24 mouse cellular contexts compared by ENCODE assay signal in genomic region chr4:41352758-41353157, GRCm38 (mm10). TPM values are rescaled to one million over a fixed set of nuclear protein-coding genes. Genes with fewer than 3 reads are reported as not detected.
DNase-seq lines count a peak whose midpoint lies in the region; ATAC-seq and TF ChIP-seq lines count a peak whose summit lies in the region.
"Had no signal": no experiment of that assay in that cellular context is flagged by ENCODE, and none has a peak within 500 bp of the region (broad histone marks: within the 10 kb centered on the region; RNA-seq: fewer than 3 reads in every experiment).

No protein-coding gene starts in this region.

- 43% methylated on average over 4 of the region's 4 CpGs for WGBS in liver, embryonic 14.5 days (ENCODE audit: insufficient replicate concordance)

- H3K4me1 ChIP-seq in liver, embryonic 14.5 days (replicated peaks; ENCODE audit: control insufficient read depth in 2 of 2, insufficient read depth in 2 of 2, low read length in 1 of 2) = peaks cover 13 to 14% of the 10 kb centered on the region in 2 experiments

- peak; percentile 57 for ATAC-seq in liver, embryonic 14.5 days (ENCODE audit: insufficient read depth)
- ATAC-seq in megakaryocyte, adult 5-6 weeks (ENCODE audit: poor library complexity, severe bottlenecking) = no peak
- no peak for ATAC-seq in cerebellum, adult (ENCODE audit: insufficient number of reproducible peaks, low FRiP score, low TSS enrichment)
- ATAC-seq: CD4-positive, CD25-positive, alpha-beta regulatory T cell, adult 4 months; forebrain, embryonic 14.5 days; midbrain, embryonic 15.5 days had no signal

- DNase-seq in spleen, adult 12 weeks (ENCODE audit: low spot score) = peak; percentile 13
- no peak for DNase-seq in spleen, adult 18-20 months
- DNase-seq in c-Kit-positive CD71-positive TER-119-negative erythroid progenitor cells, embryonic 14.5 days (ENCODE audit: low read depth) = peak; percentile 40
- peak in 2 of 3 experiments; percentile 55 to 58 for DNase-seq in liver, embryonic 14.5 days (ENCODE audit: low read depth in 3 of 3, low spot score in 3 of 3)
- no peak for DNase-seq in kidney, postnatal 10 days
- no peak for DNase-seq in left cerebral cortex, postnatal 4 days
- DNase-seq: cerebellum, adult 18-20 months; cerebellum, postnatal 14 days; gastrocnemius, postnatal 10 days; heart, adult 11 months; kidney, adult 2 months; kidney, postnatal 36 days had no signal

- TF ChIP-seq EP300 in liver, embryonic 14.5 days (IDR thresholded peaks at IDR 0.05; ENCODE audit: low read depth) = peak; percentile 66

- H3K9me3 ChIP-seq in liver, embryonic 14.5 days (ENCODE audit: control insufficient read depth, low read length) = no peaks in the 10 kb centered on the region
- H3K9me3 ChIP-seq: embryonic facial prominence, embryonic 12.5 days; hindbrain, embryonic 15.5 days; lung, embryonic 15.5 days; midbrain, embryonic 15.5 days; neural tube, embryonic 13.5 days had no signal

- no peak overlapping the region for H3K4me3 ChIP-seq in liver, embryonic 14.5 days (ENCODE audit: insufficient read depth in 1 of 2, low read depth in 2 of 2, low read length in 2 of 2)
- H3K4me3 ChIP-seq: embryonic facial prominence, embryonic 12.5 days; erythroblast, embryonic 14.5 days; hindbrain, embryonic 15.5 days; lung, embryonic 15.5 days; midbrain, embryonic 15.5 days; myocyte; neural tube, embryonic 13.5 days had no signal

- no peak for TF ChIP-seq CTCF in liver, embryonic 14.5 days (IDR thresholded peaks at IDR 0.05; ENCODE audit: low read depth)

- no peak overlapping the region for H3K9ac ChIP-seq in liver, embryonic 14.5 days (replicated peaks)
- H3K9ac ChIP-seq: embryonic facial prominence, embryonic 12.5 days; hindbrain, embryonic 15.5 days; lung, embryonic 15.5 days; midbrain, embryonic 15.5 days; neural tube, embryonic 13.5 days had no signal

- no peak overlapping the region; the same call in 1 of the 2 replicates for H3K4me2 ChIP-seq in liver, embryonic 14.5 days (ENCODE audit: low read depth)
- H3K4me2 ChIP-seq: embryonic facial prominence, embryonic 12.5 days; heart, embryonic 11.5 days; hindbrain, embryonic 15.5 days; lung, embryonic 15.5 days; midbrain, embryonic 15.5 days; neural tube, embryonic 13.5 days had no signal

- peak overlapping the region; percentile 19 for H3K27ac ChIP-seq in liver, embryonic 14.5 days
- H3K27ac ChIP-seq: embryonic facial prominence, embryonic 12.5 days; hindbrain, embryonic 15.5 days; lung, embryonic 15.5 days; midbrain, embryonic 15.5 days; neural tube, embryonic 13.5 days had no signal

- intact Hi-C loops in left cerebral cortex, postnatal 4 days (cut with DNase I) = no loop called here

- H3K27me3 ChIP-seq in liver, embryonic 14.5 days (ENCODE audit: control insufficient read depth, insufficient read depth, low read length) = no peaks in the 10 kb centered on the region
- H3K27me3 ChIP-seq: embryonic facial prominence, embryonic 12.5 days; hindbrain, embryonic 15.5 days; lung, embryonic 15.5 days; midbrain, embryonic 15.5 days; neural tube, embryonic 13.5 days had no signal

- no peaks in the 10 kb centered on the region for H3K36me3 ChIP-seq in liver, embryonic 14.5 days (replicated peaks; ENCODE audit: control insufficient read depth, insufficient read depth, low read depth)
- H3K36me3 ChIP-seq: hindbrain, embryonic 15.5 days; midbrain, embryonic 15.5 days had no signal

RNA-seq across cellular contexts. Expression of gene Ubap1, which starts 4.0 kb away (rescaled TPM):
- polyA plus RNA-seq in liver, embryonic 14.5 days (2012; rRNA removed) = 12.4 and 16.9 TPM in 2 replicates
- polyA plus RNA-seq in liver, embryonic 14.5 days (2014; fragmentation: Nextera tagmentation; extraction: Ambion mirVana) = 21.4 and 24.4 TPM in 2 replicates
- total RNA-seq in megakaryocyte, adult 5-6 weeks (2015) = 49.9 and 51.2 TPM in 2 replicates
- 43.6 and 47.6 TPM in 2 replicates for total RNA-seq in megakaryocyte, adult 5-6 weeks (2017)
- 10 to 100 TPM; 33.5 to 43.3 TPM for total RNA-seq in left cerebral cortex, postnatal 4 days (2021)

RNA-seq across cellular contexts. Expression of gene Dcaf12, which starts 38.1 kb away (rescaled TPM):
- polyA plus RNA-seq in liver, embryonic 14.5 days (2012; rRNA removed) = 26.2 and 30.8 TPM in 2 replicates
- 47.3 and 52.4 TPM in 2 replicates for polyA plus RNA-seq in liver, embryonic 14.5 days (2014; fragmentation: Nextera tagmentation; extraction: Ambion mirVana)
- total RNA-seq in megakaryocyte, adult 5-6 weeks (2015) = 50.4 and 52.9 TPM in 2 replicates
- 46.9 and 51.0 TPM in 2 replicates for total RNA-seq in megakaryocyte, adult 5-6 weeks (2017)
- total RNA-seq in left cerebral cortex, postnatal 4 days (2021) = 10 to 100 TPM; 56.7 to 57.5 TPM

Comparison
In these comparisons a context has a peak if more than half of its experiments do, and no peak if none do; other contexts are left out.
1. DNase-seq: peak in spleen, adult 12 weeks (single experiment), c-Kit-positive CD71-positive TER-119-negative erythroid progenitor cells, embryonic 14.5 days (single experiment) and liver, embryonic 14.5 days (2 of 3); none in spleen, adult 18-20 months (0 of 2), kidney, postnatal 10 days (single experiment) and left cerebral cortex, postnatal 4 days (single experiment).